Mouse (Mus musculus) hindbrain, embryonic 10.5 days (tissue): ENCODE results near the gene Tas2r104. TPM values are rescaled to one million over a fixed set of nuclear protein-coding genes. Genes with fewer than 3 reads are reported as not detected.

Source experiments
- DNase-seq: peaks from one replicate; pipeline ENCODE4 v3.0.0-alpha.2; 2017; ENCODE audit warnings: low spot score
- H3K27ac ChIP-seq: fragments of 300-500 bp; sonication (generic); 2 replicates; pipeline ENCODE4 v1.5.1; 2016; ENCODE audit warnings: mild to moderate bottlenecking, moderate library complexity
- H3K27me3 ChIP-seq: fragments of 300-500 bp; sonication (generic); 2 replicates; pipeline ENCODE4 v1.6.1; 2016; ENCODE audit warnings: mild to moderate bottlenecking; ENCODE audit not compliant: poor library complexity, insufficient read depth, severe bottlenecking
- H3K36me3 ChIP-seq: fragments of 300-500 bp; sonication (generic); 2 replicates; pipeline ENCODE4 v1.6.1; 2016; ENCODE audit warnings: mild to moderate bottlenecking, moderate library complexity
- H3K4me1 ChIP-seq: fragments of 300-500 bp; sonication (generic); replicated peaks from 2 replicates; pipeline ENCODE4 v1.6.1; 2016; ENCODE audit warnings: mild to moderate bottlenecking
- H3K4me3 ChIP-seq: fragments of 300-500 bp; sonication (generic); 2 replicates; pipeline ENCODE4 v1.5.1; 2016; ENCODE audit warnings: mild to moderate bottlenecking, moderate library complexity
- H3K9me3 ChIP-seq: fragments of 300-500 bp; sonication (generic); 2 replicates; pipeline ENCODE4 v1.6.1; 2016; ENCODE audit warnings: mild to moderate bottlenecking, moderate library complexity
- WGBS: fragments of 180-500 bp; shearing (Covaris S2); methylation state at CpG from one replicate; pipeline ENCODE4 v1.1.7; 2016; 5-methylcytosine and 5-hydroxymethylcytosine counted together
- polyA plus RNA-seq: library from polyadenylated mRNA; unstranded; fragments of >200 nt; fragmentation: Nextera tagmentation; extraction: Ambion mirVana; gene quantifications from 2 replicates; pipeline ENCODE4 v1.2.1, GENCODE M21; 2016

Tas2r104 gene
- polyA plus RNA-seq, result not detected in 2 replicates

GRCm38 (mm10) chr6:131685644-131686043 lies at the start of gene Tas2r104:
Tas2r104 (minus strand) TSS chr6:131685744.
- Histone ChIP-seq H3K36me3 (no peaks in the 10 kb centered on the region), H3K27ac (no peak within 1 kb of the TSS), H3K9me3 (no peaks in the 10 kb centered on the region), H3K4me3 (no peak within 1 kb of the TSS), H3K27me3 (no peaks in the 10 kb centered on the region), H3K4me1 (no peaks in the 10 kb centered on the region)
- WGBS, result 88% methylated on average over 1 of the region's 1 CpGs
- no peak for DNase-seq

GRCm38 (mm10) chr6:131712803-131713202 lies 27.3 kb upstream of the Tas2r104 start:
- Histone ChIP-seq H3K4me1 (no peaks in the 10 kb centered on the region), H3K27me3 (no peaks in the 10 kb centered on the region), H3K4me3 (no peak overlapping the region), H3K9me3 (peaks cover 16% of the 10 kb centered on the region), H3K36me3 (no peaks in the 10 kb centered on the region), H3K27ac (no peak overlapping the region)
- no peak for DNase-seq
- WGBS, result 47% methylated on average over 7 of the region's 7 CpGs

GRCm38 (mm10) chr6:131689963-131690362 lies 4.4 kb upstream of the Tas2r104 start, which contains the start of gene Tas2r114:
Tas2r114 (minus strand) TSS chr6:131690063.
- H3K36me3 ChIP-seq, result no peaks in the 10 kb centered on the region
- no peak for DNase-seq
- H3K27ac ChIP-seq, result no peak within 1 kb of the TSS
- no peaks in the 10 kb centered on the region for H3K27me3 ChIP-seq
- H3K9me3 ChIP-seq, result peaks cover 14% of the 10 kb centered on the region; the same call in 1 of the 2 replicates
- no peaks in the 10 kb centered on the region for H3K4me1 ChIP-seq
- H3K4me3 ChIP-seq, result no peak within 1 kb of the TSS

GRCm38 (mm10) chr6:131687395-131687794 lies 1.9 kb upstream of the Tas2r104 start, which contains the start of gene Tas2r105:
Tas2r105 (minus strand) TSS chr6:131687495.
- WGBS, result 78% methylated on average over 1 of the region's 1 CpGs

GRCm38 (mm10) chr6:131678786-131679185 lies 6.8 kb downstream of the Tas2r104 start, which contains the start of gene Tas2r106:
Tas2r106 (minus strand) TSS chr6:131678886.
- Histone ChIP-seq H3K36me3 (no peaks in the 10 kb centered on the region), H3K27ac (no peak within 1 kb of the TSS), H3K9me3 (0 out of 2 replicates have a peak, but pooled peaks cover 8% of the 10 kb centered on the region), H3K27me3 (no peaks in the 10 kb centered on the region), H3K4me3 (no peak within 1 kb of the TSS), H3K4me1 (no peaks in the 10 kb centered on the region)
- WGBS, result 77% methylated on average over 3 of the region's 3 CpGs
- DNase-seq, result no peak

More at GRCm38 (mm10) chr6:131687395-131687794, 1.9 kb upstream of the Tas2r104 start, which contains the start of gene Tas2r105:
- Histone ChIP-seq H3K36me3 (no peaks in the 10 kb centered on the region), H3K27me3 (no peaks in the 10 kb centered on the region), H3K4me1 (no peaks in the 10 kb centered on the region), H3K9me3 (0 out of 2 replicates have a peak, but pooled peaks cover 7% of the 10 kb centered on the region), H3K27ac (no peak within 1 kb of the TSS), H3K4me3 (no peak within 1 kb of the TSS)
- no peak for DNase-seq

- Histone ChIP-seq H3K4me1 (no peaks in the 10 kb centered on the region), H3K27ac (no peak within 1 kb of the TSS), H3K27me3 (no peaks in the 10 kb centered on the region), H3K9me3 (peaks cover 11% of the 10 kb centered on the region; the same call in 1 of the 2 replicates), H3K36me3 (no peaks in the 10 kb centered on the region), H3K4me3 (no peak within 1 kb of the TSS)
- no peak for DNase-seq
Observed at GRCm38 (mm10) chr6:131660049-131660448, 25.5 kb downstream of the Tas2r104 start, which contains the start of gene Tas2r107. Tas2r107 (minus strand) TSS chr6:131660149.

Other genes with a start within 250 kb of the Tas2r104 start
- not detected in 2 replicates for gene 5430401F13Rik, start 199.3 kb downstream of the Tas2r104 start, polyA plus RNA-seq
- not detected in 2 replicates for gene Gm6619, start 199.3 kb downstream of the Tas2r104 start, polyA plus RNA-seq
- not detected in 2 replicates for gene Tas2r130, start 54.8 kb downstream of the Tas2r104 start, polyA plus RNA-seq
- gene Tas2r107, start 25.6 kb downstream of the Tas2r104 start, polyA plus RNA-seq, result not detected in 2 replicates
- gene Tas2r106, start 6.9 kb downstream of the Tas2r104 start, polyA plus RNA-seq, result not detected in 2 replicates
- gene Tas2r105, start 1.8 kb upstream of the Tas2r104 start, polyA plus RNA-seq, result not detected in 2 replicates
- gene Tas2r114, start 4.3 kb upstream of the Tas2r104 start, polyA plus RNA-seq, result not detected in 2 replicates